Mouse (Mus musculus) large intestine, adult 2 months (tissue): ENCODE data around the gene Vwc2. TPM values are rescaled to one million over a fixed set of nuclear protein-coding genes. Genes with fewer than 3 reads are reported as not detected.

Source experiments
- DNase-seq: peaks from one replicate; pipeline ENCODE4 v3.0.0-alpha.2; 2012; ENCODE audit warnings: low read depth, low spot score
- WGBS: fragments of 180-500 bp; shearing (Covaris S2); methylation state at CpG from one replicate; pipeline ENCODE4 v1.1.7; 2018; 5-methylcytosine and 5-hydroxymethylcytosine counted together
- polyA plus RNA-seq: library from polyadenylated mRNA; depleted of rRNA; stranded (reverse); fragments of >200 nt; gene quantifications from 2 replicates; pipeline ENCODE4 v1.2.3, GENCODE M21; 2012; rRNA removed

Vwc2 gene
- 0.21 and 0.43 TPM in 2 replicates for polyA plus RNA-seq

DNA sequence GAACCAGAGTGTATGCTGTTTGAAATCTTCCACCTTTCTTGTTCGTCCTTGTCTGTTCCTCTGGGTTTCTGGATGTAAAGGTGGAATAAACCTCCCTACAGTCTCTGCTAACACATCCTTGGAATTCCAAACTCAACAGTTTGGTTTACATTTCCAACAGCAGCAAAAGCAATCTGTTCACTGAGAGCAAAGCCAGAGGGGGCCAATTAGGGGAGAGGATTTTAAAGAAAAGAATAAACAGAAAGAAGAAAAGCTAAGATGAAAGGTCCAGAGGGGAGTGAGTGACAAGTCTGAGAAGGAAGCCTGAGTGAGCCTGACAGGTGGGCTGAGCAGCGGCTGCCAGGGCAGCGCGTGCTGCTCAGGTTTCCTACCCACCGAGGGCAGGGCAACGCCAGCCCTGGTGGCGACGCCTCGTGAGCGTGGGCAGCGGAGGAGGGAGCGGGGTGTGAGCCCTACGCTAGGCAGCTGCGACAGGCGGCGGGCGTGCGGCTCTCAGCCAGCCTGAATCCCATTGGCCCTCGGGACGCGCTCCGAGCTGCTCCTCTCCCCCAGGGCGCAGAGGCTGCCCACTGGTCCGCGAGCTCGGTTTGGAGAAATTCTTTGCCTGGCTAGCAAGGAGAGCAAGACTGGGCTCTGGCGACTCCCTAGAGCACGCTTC is at the start of gene Vwc2:
Gene Vwc2, plus strand, starts transcription at position 648 of the 658 bp plus-strand sequence.
- WGBS: 2% methylated on average over 27 of the region's 28 CpGs

DNA sequence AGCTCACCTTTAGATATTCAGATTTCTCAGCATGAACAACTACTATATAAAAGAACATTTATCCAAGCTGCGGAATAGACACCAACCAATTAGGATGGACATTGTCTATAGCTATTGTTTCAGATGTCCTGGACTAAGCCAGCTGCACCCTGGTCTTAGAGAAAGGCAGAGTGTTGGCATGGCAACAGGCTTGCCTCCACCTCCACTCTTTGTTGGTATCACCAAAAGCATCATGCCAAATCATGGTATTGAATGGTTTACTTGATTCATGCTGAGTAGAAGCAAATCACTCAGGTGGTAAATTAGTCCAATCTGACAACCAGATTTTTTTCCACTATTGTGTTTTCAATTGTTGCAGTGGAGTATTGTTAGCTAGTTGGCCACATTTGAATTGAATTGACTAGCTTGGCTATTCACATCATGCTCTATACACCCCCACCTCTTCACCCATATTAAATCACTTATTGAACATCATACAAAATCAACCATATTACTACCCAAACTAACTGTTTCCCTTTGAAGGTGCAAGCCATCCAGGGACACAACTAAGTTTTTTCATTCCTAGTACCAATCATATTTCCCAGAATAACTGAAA is 25.8 kb upstream of the Vwc2 start:
- 96% methylated on average over 1 of the region's 1 CpGs for WGBS
- DNase-seq: no peak

More for the DNA sequence above, at the start of gene Vwc2:
- DNase-seq: no peak

DNA sequence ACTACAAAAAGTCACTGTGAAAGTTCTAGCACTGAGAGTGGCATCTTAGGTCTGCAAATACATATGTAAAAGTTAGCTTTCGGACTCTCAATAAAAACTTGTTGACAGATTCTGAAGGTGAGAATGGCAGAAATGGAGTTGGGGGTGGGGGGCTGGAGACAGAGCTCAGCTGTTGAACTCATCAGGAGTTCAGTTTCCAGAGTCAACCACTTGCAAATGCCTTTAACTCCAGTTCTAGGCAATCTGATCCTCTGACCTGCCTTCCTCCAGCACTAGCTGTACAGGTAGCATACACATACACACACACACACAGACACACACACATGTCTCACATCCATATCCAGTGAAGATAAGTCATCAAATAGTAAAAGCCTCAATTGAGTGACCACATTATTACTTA is 16.4 kb upstream of the Vwc2 start:
- WGBS: 81% methylated on average over 1 of the region's 1 CpGs
- no peak for DNase-seq

- no peak for DNase-seq
- 69% methylated on average over 4 of the region's 4 CpGs for WGBS
Observed at GRCm38 (mm10) chr11:11098282-11098681, 15.7 kb upstream of the Vwc2 start.

DNA sequence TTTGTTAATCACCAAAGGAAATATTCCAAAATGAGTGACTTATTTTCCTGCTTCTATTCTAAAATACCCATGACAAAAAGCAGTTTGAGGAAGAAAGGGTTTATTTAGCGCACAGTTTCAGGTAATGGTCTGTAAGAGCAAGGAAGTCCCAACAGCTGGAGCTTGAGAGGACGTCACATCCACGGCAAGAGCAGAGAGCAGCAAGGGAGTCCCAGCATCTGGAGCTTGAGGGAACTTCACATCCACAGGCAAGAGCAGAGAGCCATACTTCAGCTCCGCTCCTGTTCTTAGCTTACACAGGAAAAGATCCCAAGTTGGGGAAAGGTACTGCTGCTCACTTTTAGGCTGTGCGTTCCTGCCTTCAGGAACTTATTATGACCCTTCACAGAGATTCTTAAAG is 15.0 kb upstream of the Vwc2 start:
- 87% methylated on average over 5 of the region's 5 CpGs for WGBS

DNA sequence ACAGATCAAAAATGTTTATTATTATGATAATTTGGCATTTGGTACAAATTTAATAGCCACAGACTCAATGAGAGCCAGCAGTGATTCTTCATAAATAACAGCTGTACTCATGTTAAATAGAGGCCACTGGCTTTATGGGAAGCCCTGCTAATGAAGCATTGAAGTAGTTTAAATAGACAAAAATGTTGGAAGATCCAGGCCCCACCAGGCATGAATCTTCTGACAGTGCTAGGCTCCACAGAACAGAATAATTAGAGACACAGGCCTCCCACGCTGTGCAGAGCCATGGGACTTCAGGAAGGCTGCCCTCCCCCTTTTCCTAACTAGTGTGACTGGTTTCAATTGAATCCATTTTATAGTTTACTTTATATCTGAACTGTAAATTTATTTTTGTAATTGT is 11.8 kb upstream of the Vwc2 start:
- no peak for DNase-seq
- 54% methylated on average over 1 of the region's 1 CpGs for WGBS

More for the DNA sequence above, 15.0 kb upstream of the Vwc2 start:
- DNase-seq: no peak

DNA sequence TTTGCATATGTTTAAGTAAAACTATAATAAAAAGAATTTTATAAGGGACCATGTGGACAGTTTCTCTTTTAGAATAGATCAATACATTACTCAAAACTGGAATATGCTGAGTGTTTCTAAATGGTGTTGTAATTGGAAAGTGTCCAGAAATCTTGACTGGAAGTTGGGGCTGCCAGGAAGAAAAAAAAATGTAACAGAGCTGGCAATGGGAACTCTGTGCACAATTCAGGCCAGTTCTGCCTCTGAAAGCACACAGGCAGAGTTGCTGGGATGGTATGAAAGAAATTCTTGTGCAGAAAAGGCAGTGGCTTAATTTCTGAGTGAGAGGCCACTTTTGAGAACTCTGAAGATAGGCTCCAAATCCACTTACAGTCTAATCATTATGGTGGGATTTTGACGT is 11.4 kb upstream of the Vwc2 start:
- no peak for DNase-seq
- 38% methylated on average over 1 of the region's 1 CpGs for WGBS

GRCm38 (mm10) chr11:11108922-11109321 is 5.1 kb upstream of the Vwc2 start:
- no peak for DNase-seq
- 25% methylated on average over 3 of the region's 3 CpGs for WGBS

DNA sequence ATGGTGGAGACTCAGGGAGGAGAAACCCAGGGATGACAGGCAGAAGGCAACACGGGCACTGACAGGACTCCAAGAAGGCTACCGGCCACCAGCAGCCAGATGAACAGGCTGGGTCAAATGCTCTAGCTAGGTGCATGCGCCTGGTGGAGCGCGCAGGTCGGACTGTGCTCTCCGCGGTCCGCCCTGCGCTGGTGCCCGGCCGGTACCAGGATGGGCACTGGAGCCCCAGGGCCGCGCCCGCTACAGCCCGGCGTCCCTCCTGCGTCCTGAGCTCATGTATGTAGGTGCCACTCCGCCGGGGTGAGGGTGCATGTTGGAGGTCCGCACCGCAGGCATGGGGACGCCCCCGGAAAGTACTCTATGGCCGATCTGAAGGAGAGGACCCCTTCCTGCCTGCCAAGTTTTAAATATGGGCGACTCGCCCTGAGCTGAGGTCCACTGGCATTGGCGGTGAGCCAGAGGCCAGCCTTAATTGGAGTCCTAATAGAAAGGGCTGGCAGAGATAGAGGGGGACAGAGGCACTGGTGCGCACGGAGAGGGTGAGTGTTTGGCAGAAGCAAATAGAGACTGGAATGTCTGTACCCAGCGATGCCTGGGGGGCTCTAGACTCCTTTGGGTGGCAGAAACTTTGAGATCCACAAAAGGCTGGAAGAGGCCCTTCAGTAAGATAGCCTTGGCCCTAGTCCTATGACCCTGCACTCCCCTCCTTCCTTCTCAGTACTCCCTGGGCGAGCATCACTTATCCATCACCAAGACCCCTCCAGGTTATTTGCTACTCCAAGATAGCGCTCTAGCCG is 409 bp downstream of the Vwc2 start:
- no peak for DNase-seq
- 3% methylated on average over 34 of the region's 34 CpGs for WGBS

DNA sequence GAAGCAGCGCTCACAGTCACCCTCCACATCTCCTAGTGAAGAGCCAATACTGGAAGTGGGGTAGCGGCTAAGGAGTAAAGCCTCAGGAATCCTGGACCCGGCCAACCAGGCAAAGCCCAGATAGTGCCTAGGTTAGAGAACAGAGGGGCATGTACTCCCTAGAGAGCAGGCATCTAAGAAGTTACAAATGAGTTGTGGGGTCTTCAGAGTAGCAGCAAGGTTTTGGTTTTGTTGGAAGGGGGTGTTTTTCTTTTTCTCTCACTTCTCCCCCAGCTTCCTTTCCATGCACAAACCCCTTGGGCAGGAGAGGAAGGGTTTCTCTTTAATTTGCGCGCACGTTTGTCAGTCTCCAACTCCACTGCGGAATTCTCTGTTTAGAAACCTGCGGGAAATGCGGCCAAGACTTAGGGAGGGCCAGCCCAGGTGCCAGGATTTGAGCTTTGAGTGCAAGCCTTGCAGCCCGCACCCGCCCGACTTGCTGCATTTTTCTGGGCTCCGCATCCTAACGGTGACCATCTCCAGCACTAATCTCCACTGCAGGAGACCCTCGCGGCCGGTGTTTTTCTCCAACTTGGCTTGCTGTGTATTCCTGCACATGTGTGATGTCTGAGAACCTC is 1.1 kb downstream of the Vwc2 start:
- DNase-seq: no peak
- 2% methylated on average over 17 of the region's 17 CpGs for WGBS

- no peak for DNase-seq
Observed at GRCm38 (mm10) chr11:11115648-11116590, 1.9 kb downstream of the Vwc2 start.

GRCm38 (mm10) chr11:11116736-11117135 is 2.7 kb downstream of the Vwc2 start:
- WGBS: 7% methylated on average over 3 of the region's 3 CpGs
- no peak for DNase-seq

More at GRCm38 (mm10) chr11:11115648-11116590, 1.9 kb downstream of the Vwc2 start:
- WGBS: 2% methylated on average over 93 of the region's 93 CpGs

GRCm38 (mm10) chr11:11122866-11123265 is 8.8 kb downstream of the Vwc2 start:
- WGBS: 50% methylated on average over 4 of the region's 4 CpGs

DNA sequence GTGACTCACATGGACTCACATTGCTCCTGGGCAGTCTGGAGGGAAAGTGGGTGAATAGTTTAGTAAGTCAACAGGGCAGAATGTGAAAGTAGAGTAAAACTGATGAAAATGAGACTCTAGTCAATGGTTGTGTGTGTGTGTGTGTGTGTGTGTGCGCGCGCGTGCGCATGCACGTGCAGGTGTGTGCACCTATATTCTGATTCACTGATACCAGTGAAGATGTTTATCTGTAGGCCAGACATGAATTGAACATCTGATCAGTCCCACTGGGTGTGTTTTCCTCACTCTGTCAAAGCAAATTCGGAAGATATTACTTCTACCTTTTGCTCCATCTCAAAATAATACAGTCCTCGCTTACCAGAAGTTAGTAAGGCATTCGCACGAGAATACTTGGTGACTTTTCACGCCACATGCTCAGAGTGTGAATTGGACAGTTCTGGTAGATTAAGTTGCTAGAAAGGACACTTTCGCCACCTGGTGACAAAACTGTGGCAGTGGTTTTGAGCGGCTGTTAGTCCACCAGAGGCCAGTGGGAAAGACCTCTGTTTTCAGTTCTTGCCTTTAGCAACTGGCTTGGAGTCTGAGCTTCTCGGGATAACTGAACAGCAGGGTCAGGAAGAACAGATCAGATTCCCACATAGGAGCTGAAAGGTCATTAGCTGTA is 17.5 kb downstream of the Vwc2 start:
- WGBS: 49% methylated on average over 14 of the region's 14 CpGs
- no peak for DNase-seq

More at GRCm38 (mm10) chr11:11122866-11123265, 8.8 kb downstream of the Vwc2 start:
- no peak for DNase-seq

DNA sequence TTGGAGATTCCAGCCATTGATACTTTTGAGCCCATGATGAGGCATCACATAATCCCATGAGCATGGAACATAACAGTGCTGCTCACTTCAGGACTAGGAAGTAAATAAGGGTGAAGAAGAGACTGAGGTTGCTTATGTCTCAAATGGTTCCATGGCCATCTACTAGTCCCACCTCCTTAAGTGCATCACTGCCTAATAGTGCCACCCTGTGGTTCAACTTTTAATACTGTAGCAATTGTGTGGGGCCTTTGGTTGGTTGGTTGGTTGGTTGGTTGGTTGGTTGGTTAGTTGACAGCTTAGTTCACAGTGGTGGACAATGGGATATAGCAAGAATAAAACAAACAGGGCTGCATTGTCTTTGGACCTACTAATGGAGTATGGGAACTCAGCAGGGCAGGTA is 26.6 kb downstream of the Vwc2 start:
- no peak for DNase-seq

GRCm38 (mm10) chr11:11152681-11153080 is 38.7 kb downstream of the Vwc2 start:
- DNase-seq: no peak
- 57% methylated on average over 1 of the region's 1 CpGs for WGBS

DNA sequence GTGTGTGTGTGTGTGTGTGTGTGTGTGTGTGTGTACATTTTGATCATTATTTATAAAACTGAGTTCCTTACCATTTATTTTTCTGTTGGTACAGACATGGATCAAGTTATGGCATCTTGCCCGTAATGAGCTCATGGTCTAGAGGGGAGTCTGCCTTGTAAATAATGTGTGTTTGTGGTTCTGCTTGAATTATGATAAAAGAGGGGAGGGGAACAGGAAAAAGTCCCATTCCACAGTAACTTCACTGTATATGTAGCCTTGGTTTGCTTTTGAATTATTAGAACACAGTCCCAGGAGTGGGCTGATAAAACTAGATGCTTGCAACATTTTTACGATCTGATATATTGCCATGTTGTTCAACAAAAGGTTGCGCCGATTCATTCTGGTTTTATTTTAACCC is 57.4 kb downstream of the Vwc2 start:
- no peak for DNase-seq
- WGBS: 41% methylated on average over 4 of the region's 4 CpGs

GRCm38 (mm10) chr11:11175259-11175658 is 61.2 kb downstream of the Vwc2 start:
- no peak for DNase-seq
- 64% methylated on average over 2 of the region's 2 CpGs for WGBS

DNA sequence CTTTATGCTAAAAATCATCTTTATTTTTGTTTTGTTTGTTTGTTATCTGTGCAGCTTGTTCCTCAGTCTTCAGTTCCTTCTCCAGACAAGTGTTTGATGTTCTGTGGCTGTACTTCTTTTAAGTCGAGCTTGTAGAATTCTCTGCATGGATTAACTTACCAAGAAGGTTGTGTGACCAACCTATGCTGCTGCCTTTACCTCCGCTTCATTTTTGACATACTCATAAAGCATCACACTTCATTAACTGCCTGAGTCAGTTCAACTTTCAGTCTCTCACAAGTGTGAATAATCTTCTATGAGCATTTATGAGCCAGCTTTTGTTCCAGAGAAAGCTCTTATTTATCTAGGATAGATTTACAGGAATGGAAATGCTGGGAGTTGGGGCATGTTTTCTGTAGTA is 68.7 kb downstream of the Vwc2 start:
- 69% methylated on average over 2 of the region's 2 CpGs for WGBS

More for the DNA sequence above, 68.7 kb downstream of the Vwc2 start:
- DNase-seq: no peak
